Mouse (Mus musculus): ENCODE measurements around the gene Alpi. TPM values are rescaled to one million over a fixed set of nuclear protein-coding genes. Genes with fewer than 3 reads are reported as not detected.

The Alpi gene
- polyA plus RNA-seq (2014; fragmentation: Illumina TruSeq; extraction: RNeasy Lipid Tissue Mini Kit (QIAGEN cat#74804)): not detected

DNA sequence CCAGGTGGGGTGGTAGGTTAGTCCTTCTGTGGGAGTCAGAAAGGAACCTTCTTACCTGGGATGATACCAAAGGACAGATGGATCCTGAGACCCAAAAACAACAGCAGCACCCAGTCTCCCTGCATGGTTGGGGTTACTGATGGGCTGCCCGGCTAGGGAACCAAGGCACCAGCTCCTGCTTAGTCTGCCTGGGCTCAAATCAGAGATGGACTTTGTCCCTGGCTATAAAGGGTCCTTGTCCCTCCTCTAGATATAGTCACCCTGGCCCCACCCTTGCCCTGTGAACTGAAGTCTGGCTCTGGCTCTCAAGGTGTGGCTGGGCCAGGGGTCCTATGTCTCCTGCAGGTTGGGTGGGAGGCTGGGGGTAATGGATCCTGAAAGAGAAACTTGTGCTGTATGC, at the start of gene Alpi:
Gene Alpi, minus strand, starts transcription at position 196 of the 400 bp plus-strand sequence.

GRCm38 (mm10) chr1:87124673-87125072, 23.3 kb upstream of the Alpi start, which contains the start of gene Akp3:
Gene Akp3 (plus strand): TSS chr1:87124973.

GRCm38 (mm10) chr1:87089828-87090227, 11.6 kb downstream of the Alpi start, which contains the start of gene Alppl2:
Gene Alppl2 (minus strand): TSS chr1:87089928.

Other genes starting within 250 kb of the Alpi start
- not detected for gene Alppl2, start 11.7 kb downstream of the Alpi start, polyA plus RNA-seq (2014; fragmentation: Illumina TruSeq; extraction: RNeasy Lipid Tissue Mini Kit (QIAGEN cat#74804))
- not detected for gene Akp3, start 23.4 kb upstream of the Alpi start, polyA plus RNA-seq (2014; fragmentation: Illumina TruSeq; extraction: RNeasy Lipid Tissue Mini Kit (QIAGEN cat#74804))
- gene Ecel1, start 54.9 kb upstream of the Alpi start, polyA plus RNA-seq (2014; fragmentation: Illumina TruSeq; extraction: RNeasy Lipid Tissue Mini Kit (QIAGEN cat#74804)): not detected
- not detected for gene Prss56, start 81.7 kb upstream of the Alpi start, polyA plus RNA-seq (2014; fragmentation: Illumina TruSeq; extraction: RNeasy Lipid Tissue Mini Kit (QIAGEN cat#74804))
- not detected for gene Chrnd, start 89.0 kb upstream of the Alpi start, polyA plus RNA-seq (2014; fragmentation: Illumina TruSeq; extraction: RNeasy Lipid Tissue Mini Kit (QIAGEN cat#74804))
- gene Chrng, start 103.1 kb upstream of the Alpi start, polyA plus RNA-seq (2014; fragmentation: Illumina TruSeq; extraction: RNeasy Lipid Tissue Mini Kit (QIAGEN cat#74804)): not detected
- 33.3 TPM for gene Eif4e2, start 112.3 kb upstream of the Alpi start, polyA plus RNA-seq (2014; fragmentation: Illumina TruSeq; extraction: RNeasy Lipid Tissue Mini Kit (QIAGEN cat#74804))
- 197 TPM for gene Efhd1, start 162.8 kb upstream of the Alpi start, polyA plus RNA-seq (2014; fragmentation: Illumina TruSeq; extraction: RNeasy Lipid Tissue Mini Kit (QIAGEN cat#74804))
- gene Gigyf2, start 225.4 kb upstream of the Alpi start, polyA plus RNA-seq (2014; fragmentation: Illumina TruSeq; extraction: RNeasy Lipid Tissue Mini Kit (QIAGEN cat#74804)): 115 TPM

Data from ovary, adult 10 weeks (tissue).